Mouse (Mus musculus) heart, embryonic 15.5 days (tissue): ENCODE data around the gene Ybx2. TPM values are rescaled to one million over a fixed set of nuclear protein-coding genes. Genes with fewer than 3 reads are reported as not detected.
A peak's percentile ranks its signal among the peaks of the same experiment; 100 is the strongest.
"Not testable (repeated sequence)": the region's sequence is repeated elsewhere in the genome, so short reads cannot be mapped to it uniquely, and the experiment has no call there.

ENCODE experiments used
- ATAC-seq: fragments of 200-750 bp; cut with Nextera tagmentation; replicated peaks from 2 replicates; pipeline ENCODE4 v1.8.0; 2017; ENCODE audit warnings: low read depth, moderate TSS enrichment; ENCODE audit not compliant: insufficient number of reproducible peaks, insufficient read depth, low FRiP score
- H3K27ac ChIP-seq: fragments of 300-500 bp; sonication (generic); 2 replicates; pipeline ENCODE4 v1.5.1; 2015; ENCODE audit warnings: mild to moderate bottlenecking, inconsistent platforms
- H3K27me3 ChIP-seq: fragments of 300-500 bp; sonication (generic); 2 replicates; pipeline ENCODE4 v1.6.1; 2015; ENCODE audit warnings: inconsistent platforms
- H3K36me3 ChIP-seq: fragments of 300-500 bp; sonication (generic); 2 replicates; pipeline ENCODE4 v1.6.1; 2015; ENCODE audit warnings: mild to moderate bottlenecking, inconsistent platforms
- H3K4me1 ChIP-seq: fragments of 300-500 bp; sonication (generic); replicated peaks from 2 replicates; pipeline ENCODE4 v1.6.1; 2015; ENCODE audit warnings: inconsistent platforms
- H3K4me2 ChIP-seq: fragments of 300-500 bp; sonication (generic); 2 replicates; pipeline ENCODE4 v1.6.1; 2015; ENCODE audit warnings: inconsistent platforms, mild to moderate bottlenecking, moderate library complexity
- H3K4me3 ChIP-seq: fragments of 300-500 bp; sonication (generic); 2 replicates; pipeline ENCODE4 v1.5.1; 2015; ENCODE audit warnings: mild to moderate bottlenecking, inconsistent platforms
- H3K9ac ChIP-seq: fragments of 300-500 bp; sonication (generic); 2 replicates; pipeline ENCODE4 v1.6.1; 2015; ENCODE audit warnings: mild to moderate bottlenecking, inconsistent platforms
- H3K9me3 ChIP-seq: fragments of 300-500 bp; sonication (generic); replicated peaks from 2 replicates; pipeline ENCODE4 v1.6.1; 2016; ENCODE audit warnings: inconsistent platforms
- WGBS: fragments of 180-500 bp; shearing (Covaris S2); methylation state at CpG from one replicate; pipeline ENCODE4 v1.1.7; 2015; ENCODE audit warnings: mixed read lengths; 5-methylcytosine and 5-hydroxymethylcytosine counted together
- polyA plus RNA-seq: library from polyadenylated mRNA; unstranded; fragments of >200 nt; fragmentation: Nextera tagmentation; extraction: Ambion mirVana; gene quantifications from 2 replicates; pipeline ENCODE4 v1.2.1, GENCODE M21; 2015

The Ybx2 gene
- polyA plus RNA-seq, 1 experiment from 2014 or later, result 5.5 TPM

- Histone ChIP-seq H3K4me3 (no peak overlapping the region), H3K27ac (peak overlapping the region; percentile 92), H3K36me3 (peaks cover 13% of the 10 kb centered on the region), H3K4me2 (peak overlapping the region; percentile 72; the same call in 1 of the 2 replicates), H3K4me1 (peaks cover 26% of the 10 kb centered on the region), H3K9ac (no peak overlapping the region), H3K9me3 (no peaks in the 10 kb centered on the region), H3K27me3 (no peaks in the 10 kb centered on the region)
- WGBS, result 63% methylated on average over 3 of the region's 3 CpGs
- no peak for ATAC-seq
Observed at GRCm38 (mm10) chr11:69922796-69923195, 12.8 kb upstream of the Ybx2 start.

- Histone ChIP-seq H3K27me3 (no peaks in the 10 kb centered on the region), H3K9me3 (no peaks in the 10 kb centered on the region), H3K36me3 (no peaks in the 10 kb centered on the region), H3K4me3 (no peak overlapping the region), H3K4me1 (peaks cover 5% of the 10 kb centered on the region), H3K9ac (no peak overlapping the region), H3K27ac (no peak overlapping the region), H3K4me2 (no peak overlapping the region)
- 94% methylated on average over 2 of the region's 2 CpGs for WGBS
- ATAC-seq, result no peak
Observed at GRCm38 (mm10) chr11:69927501-69927900, 8.1 kb upstream of the Ybx2 start.

GRCm38 (mm10) chr11:69929712-69930111 lies 5.9 kb upstream of the Ybx2 start:
- ATAC-seq, result no peak
- Histone ChIP-seq H3K27ac (no peak overlapping the region), H3K27me3 (no peaks in the 10 kb centered on the region), H3K9ac (no peak overlapping the region), H3K36me3 (no peaks in the 10 kb centered on the region), H3K4me2 (no peak overlapping the region), H3K9me3 (no peaks in the 10 kb centered on the region), H3K4me3 (no peak overlapping the region), H3K4me1 (peaks cover 5% of the 10 kb centered on the region)
- 31% methylated on average over 4 of the region's 4 CpGs for WGBS

GRCm38 (mm10) chr11:69930176-69930575 lies 5.4 kb upstream of the Ybx2 start:
- not testable (repeated sequence) for H3K36me3 ChIP-seq, H3K4me1 ChIP-seq, H3K27ac ChIP-seq, H3K4me3 ChIP-seq, H3K4me2 ChIP-seq, ATAC-seq, H3K27me3 ChIP-seq, H3K9me3 ChIP-seq, H3K9ac ChIP-seq
- 83% methylated on average over 8 of the region's 8 CpGs for WGBS

GRCm38 (mm10) chr11:69930967-69931537 lies 4.5 kb upstream of the Ybx2 start:
- Histone ChIP-seq H3K4me1 (peaks cover 17% of the 10 kb centered on the region), H3K4me2 (no peak overlapping the region), H3K36me3 (no peaks in the 10 kb centered on the region), H3K4me3 (no peak overlapping the region), H3K9me3 (no peaks in the 10 kb centered on the region), H3K27me3 (peaks cover 7% of the 10 kb centered on the region), H3K9ac (no peak overlapping the region), H3K27ac (peak overlapping the region; percentile 37; the same call in 1 of the 2 replicates)
- WGBS, result 57% methylated on average over 3 of the region's 3 CpGs
- ATAC-seq, result no peak

- Histone ChIP-seq H3K4me1 (peaks cover 24% of the 10 kb centered on the region), H3K9ac (no peak overlapping the region)
- 60% methylated on average over 8 of the region's 8 CpGs for WGBS
Observed at GRCm38 (mm10) chr11:69931769-69932168, 3.8 kb upstream of the Ybx2 start.

GRCm38 (mm10) chr11:69932254-69932653 lies 3.3 kb upstream of the Ybx2 start:
- no peak overlapping the region for H3K27ac ChIP-seq
- H3K9me3 ChIP-seq, result no peaks in the 10 kb centered on the region
- H3K4me1 ChIP-seq, result peaks cover 29% of the 10 kb centered on the region
- WGBS, result 38% methylated on average over 3 of the region's 3 CpGs
- no peak overlapping the region for H3K4me3 ChIP-seq
- no peak for ATAC-seq
- peaks cover 11% of the 10 kb centered on the region for H3K27me3 ChIP-seq
- H3K4me2 ChIP-seq, result no peak overlapping the region
- no peaks in the 10 kb centered on the region for H3K36me3 ChIP-seq
- no peak overlapping the region for H3K9ac ChIP-seq

More at GRCm38 (mm10) chr11:69931769-69932168, 3.8 kb upstream of the Ybx2 start:
- Histone ChIP-seq H3K4me2 (no peak overlapping the region), H3K27ac (no peak overlapping the region), H3K36me3 (no peaks in the 10 kb centered on the region), H3K27me3 (peaks cover 11% of the 10 kb centered on the region), H3K4me3 (no peak overlapping the region), H3K9me3 (no peaks in the 10 kb centered on the region)
- ATAC-seq, result no peak

- Histone ChIP-seq H3K4me3 (no peak overlapping the region), H3K36me3 (no peaks in the 10 kb centered on the region), H3K9me3 (no peaks in the 10 kb centered on the region), H3K4me1 (peaks cover 37% of the 10 kb centered on the region), H3K27ac (no peak overlapping the region), H3K27me3 (peaks cover 14% of the 10 kb centered on the region), H3K9ac (no peak overlapping the region), H3K4me2 (no peak overlapping the region)
- WGBS, result 65% methylated on average over 4 of the region's 4 CpGs
- ATAC-seq, result no peak
Observed at GRCm38 (mm10) chr11:69933066-69933465, 2.5 kb upstream of the Ybx2 start.

- Histone ChIP-seq H3K4me2 (peak overlapping the region; percentile 58), H3K9ac (peak overlapping the region; percentile 28; the same call in 1 of the 2 replicates), H3K27ac (no peak overlapping the region), H3K4me1 (peaks cover 41% of the 10 kb centered on the region), H3K4me3 (peak overlapping the region; percentile 28), H3K36me3 (no peaks in the 10 kb centered on the region), H3K9me3 (no peaks in the 10 kb centered on the region), H3K27me3 (peaks cover 21% of the 10 kb centered on the region)
- 0 out of 2 replicates have a peak, but pooled peaks have one; percentile 32 for ATAC-seq
- 1% methylated on average over 18 of the region's 18 CpGs for WGBS
Observed at GRCm38 (mm10) chr11:69934169-69934568, 1.4 kb upstream of the Ybx2 start.

GRCm38 (mm10) chr11:69934681-69935080 lies 915 bp upstream of the Ybx2 start:
- peak overlapping the region; percentile 61 for H3K4me3 ChIP-seq
- WGBS, result 18% methylated on average over 6 of the region's 6 CpGs

GRCm38 (mm10) chr11:69936156-69936555 lies 560 bp downstream of the Ybx2 start:
- 3% methylated on average over 30 of the region's 30 CpGs for whole genome bisulfite sequencing
- no peak for ATAC-seq
- peak overlapping the region; percentile 59; the same call in 1 of the 2 replicates for H3K27ac ChIP-seq

More at GRCm38 (mm10) chr11:69934681-69935080, 915 bp upstream of the Ybx2 start:
- Histone ChIP-seq H3K27me3 (peaks cover 22% of the 10 kb centered on the region), H3K9me3 (no peaks in the 10 kb centered on the region), H3K4me1 (peaks cover 41% of the 10 kb centered on the region), H3K4me2 (peak overlapping the region; percentile 58), H3K36me3 (no peaks in the 10 kb centered on the region), H3K9ac (peak overlapping the region; percentile 28; the same call in 1 of the 2 replicates), H3K27ac (no peak overlapping the region)
- ATAC-seq, result no peak

More at GRCm38 (mm10) chr11:69936156-69936555, 560 bp downstream of the Ybx2 start:
- Histone ChIP-seq H3K4me1 (peaks cover 41% of the 10 kb centered on the region), H3K4me3 (peak overlapping the region; percentile 61), H3K4me2 (peak overlapping the region; percentile 100), H3K27me3 (peaks cover 26% of the 10 kb centered on the region), H3K9me3 (no peaks in the 10 kb centered on the region), H3K36me3 (no peaks in the 10 kb centered on the region), H3K9ac (peak overlapping the region; percentile 67)
